Mouse (Mus musculus) liver, adult 2 months (tissue): ENCODE measurements around the gene Cckbr.

Source experiments
- CTCF ChIP-seq: fragments of 200-500 bp; IDR thresholded peaks from 2 replicates; pipeline ENCODE4 v1.5.1; 2011; ENCODE audit warnings: low read depth, low read length, control low read depth
- POLR2A ChIP-seq: fragments of 200-500 bp; IDR thresholded peaks from 2 replicates; pipeline ENCODE4 v1.6.1; 2011; ENCODE audit warnings: low read length, control low read depth; ENCODE audit not compliant: insufficient read depth; ENCODE audit errors: extremely low read depth

- TF ChIP-seq POLR2A: no peak
- no peak for TF ChIP-seq CTCF
Measured at GRCm38 (mm10) chr7:105433859-105434258, 8.3 kb downstream of the Cckbr start.
